Mouse (Mus musculus): ENCODE measurements at regions not wholly inside any gene's neighbourhood (a gene's known extent, or its start where the extent isn't known, plus 50 kb on each side); places are given as distances from the start of the nearest gene placed in this dataset.
A peak's percentile ranks its signal among the peaks of the same experiment; 100 is the strongest.

GRCm38 (mm10) chr15:56858134-56858533, 619.3 kb downstream of the Slc22a22 start:
- H3K9ac ChIP-seq (ENCODE audit: insufficient read depth, low read depth) = no peak overlapping the region
- H3K27me3 ChIP-seq (replicated peaks) = no peaks in the 10 kb centered on the region
- H3K4me2 ChIP-seq (ENCODE audit: insufficient read depth, low read depth, poor library complexity, severe bottlenecking) = no peak overlapping the region
- TF ChIP-seq CTCF (conservative IDR thresholded peaks at IDR 0.05 in 1 of 2, IDR thresholded peaks at IDR 0.05 in 1 of 2; ENCODE audit: low read depth in 2 of 2, low read length in 2 of 2) (no peak), MAFK (IDR thresholded peaks at IDR 0.05; ENCODE audit: insufficient replicate concordance, low read length) (no peak), MAZ (IDR thresholded peaks at IDR 0.05; ENCODE audit: low read depth, low read length) (no peak), HCFC1 (IDR thresholded peaks at IDR 0.05; ENCODE audit: low read depth, low read length) (no peak), RCOR1 (conservative IDR thresholded peaks at IDR 0.05; ENCODE audit: low read depth, low read length) (no peak)
- dilution Hi-C loops (cut with MboI; ENCODE audit: extremely low pct_ligation_motif_present, extremely low pct_unique_long_range_greater_than_20kb, low sequenced_read_pairs) (no loop called here), in situ Hi-C loops (cut with MboI; ENCODE audit: low pct_ligation_motif_present, low pct_unique_long_range_greater_than_20kb, low sequenced_read_pairs) (loop anchor here (25.0 kb wide), 2 partner anchors 679 to 796 kb away; no protein-coding TSS in a partner anchor)
- H3K4me3 ChIP-seq (replicated peaks in 1 of 3; ENCODE audit: low read depth in 2 of 3, low read length in 2 of 3, poor library complexity in 1 of 3) = no peak overlapping the region
- no peaks in the 10 kb centered on the region; a peak in 1 of 4 replicates for H3K4me1 ChIP-seq (ENCODE audit: control insufficient read depth in 1 of 2, insufficient read depth in 2 of 2)
- no peaks in the 10 kb centered on the region for H3K36me3 ChIP-seq (replicated peaks in 1 of 2; ENCODE audit: control insufficient read depth in 1 of 2, insufficient read depth in 1 of 2, low read length in 1 of 2)
- DNase-seq (ENCODE audit: extremely low read depth) = no peak
- H3K79me2 ChIP-seq (replicated peaks; ENCODE audit: control insufficient read depth, extremely low read depth, insufficient read depth, poor library complexity, severe bottlenecking) = no peaks in the 10 kb centered on the region
- no peak overlapping the region for H3K27ac ChIP-seq (ENCODE audit: insufficient read depth, low read depth)
- H3K9me3 ChIP-seq (replicated peaks; ENCODE audit: low read length) = no peaks in the 10 kb centered on the region

- H3K4me3 ChIP-seq (replicated peaks in 1 of 3; ENCODE audit: low read depth in 2 of 3, low read length in 2 of 3, poor library complexity in 1 of 3) = no peak overlapping the region
- dilution Hi-C loops (cut with MboI; ENCODE audit: extremely low pct_ligation_motif_present, extremely low pct_unique_long_range_greater_than_20kb, low sequenced_read_pairs) = no loop called here
- in situ Hi-C loops (cut with MboI; ENCODE audit: low pct_ligation_motif_present, low pct_unique_long_range_greater_than_20kb, low sequenced_read_pairs) = loop anchor here (25.0 kb wide), 2 partner anchors 681 to 794 kb away; no protein-coding TSS in a partner anchor
- H3K4me1 ChIP-seq (ENCODE audit: control insufficient read depth in 1 of 2, insufficient read depth in 2 of 2) = no peaks in the 10 kb centered on the region; a peak in 1 of 4 replicates
- no peak overlapping the region for H3K9ac ChIP-seq (ENCODE audit: insufficient read depth, low read depth)
- DNase-seq (ENCODE audit: extremely low read depth) = peak; percentile 72
- H3K9me3 ChIP-seq (replicated peaks; ENCODE audit: low read length) = no peaks in the 10 kb centered on the region
- H3K27ac ChIP-seq (ENCODE audit: insufficient read depth, low read depth) = no peak overlapping the region
- H3K27me3 ChIP-seq (replicated peaks) = no peaks in the 10 kb centered on the region
- H3K36me3 ChIP-seq (replicated peaks in 1 of 2; ENCODE audit: control insufficient read depth in 1 of 2, insufficient read depth in 1 of 2, low read length in 1 of 2) = no peaks in the 10 kb centered on the region
- TF ChIP-seq MYC (IDR thresholded peaks at IDR 0.05; ENCODE audit: low read depth, low read length) = no peak
- no peak for TF ChIP-seq MAX (IDR thresholded peaks at IDR 0.05; ENCODE audit: low read length)
- TF ChIP-seq EP300 (IDR thresholded peaks at IDR 0.05; ENCODE audit: low read length) = no peak
- TF ChIP-seq RAD21 (IDR thresholded peaks at IDR 0.05; ENCODE audit: low read depth, low read length) = peak; percentile 53
- TF ChIP-seq CTCF (conservative IDR thresholded peaks at IDR 0.05 in 1 of 2, IDR thresholded peaks at IDR 0.05 in 1 of 2; ENCODE audit: low read depth in 2 of 2, low read length in 2 of 2) = peak; percentile 63 to 76
- TF ChIP-seq RCOR1 (conservative IDR thresholded peaks at IDR 0.05; ENCODE audit: low read depth, low read length) = no peak
- no peak for TF ChIP-seq ZC3H11A (IDR thresholded peaks at IDR 0.05; ENCODE audit: low read depth, low read length)
- no peak for TF ChIP-seq NRF1 (IDR thresholded peaks at IDR 0.05; ENCODE audit: low read depth, low read length)
- no peak for TF ChIP-seq TCF12 (IDR thresholded peaks at IDR 0.05; ENCODE audit: low read depth, low read length)
- TF ChIP-seq MXI1 (IDR thresholded peaks at IDR 0.05; ENCODE audit: low read depth, low read length) = no peak
- TF ChIP-seq JUN (IDR thresholded peaks at IDR 0.05; ENCODE audit: insufficient read depth, low read depth, low read length) = no peak
- no peak for TF ChIP-seq UBTF (IDR thresholded peaks at IDR 0.05; ENCODE audit: low read depth, low read length)
- TF ChIP-seq NELFE (IDR thresholded peaks at IDR 0.05; ENCODE audit: low read depth, low read length) = no peak
- no peak for TF ChIP-seq POLR2AphosphoS2 (IDR thresholded peaks at IDR 0.05; ENCODE audit: low read depth, low read length)
- TF ChIP-seq SMC3 (IDR thresholded peaks at IDR 0.05; ENCODE audit: low read depth, low read length) = peak; percentile 67
- no peak for TF ChIP-seq BHLHE40 (IDR thresholded peaks at IDR 0.05; ENCODE audit: low read depth, low read length)
- TF ChIP-seq MEF2A (IDR thresholded peaks at IDR 0.05; ENCODE audit: borderline replicate concordance, low read depth, low read length) = no peak
- TF ChIP-seq USF2 (conservative IDR thresholded peaks at IDR 0.05; ENCODE audit: low read depth, low read length) = no peak
- TF ChIP-seq POLR2A (IDR thresholded peaks at IDR 0.05; ENCODE audit: low read depth, low read length) = no peak
- no peak for TF ChIP-seq GABPA (IDR thresholded peaks at IDR 0.05; ENCODE audit: insufficient replicate concordance, low read depth, low read length)
- no peak for TF ChIP-seq ETS1 (conservative IDR thresholded peaks at IDR 0.05; ENCODE audit: low read depth, low read length)
- no peak for TF ChIP-seq CHD2 (IDR thresholded peaks at IDR 0.05; ENCODE audit: low read length)
- H3K79me2 ChIP-seq (replicated peaks; ENCODE audit: control insufficient read depth, extremely low read depth, insufficient read depth, poor library complexity, severe bottlenecking) = no peaks in the 10 kb centered on the region
- no peak overlapping the region for H3K4me2 ChIP-seq (ENCODE audit: insufficient read depth, low read depth, poor library complexity, severe bottlenecking)
Observed at GRCm38 (mm10) chr15:56856057-56856456, 621.4 kb downstream of the Slc22a22 start.
